Comparison of ENCODE assay signal across 1 mouse cellular context in genomic region chr2:125659823-125660536, GRCm38 (mm10).
TF ChIP-seq lines count a peak whose summit lies in the region.

No protein-coding gene starts in this region.

TF ChIP-seq in CH12.LX, 34 proteins besides CTCF, POLR2A, EP300 and RAD21:
- TF ChIP-seq MXI1 (IDR thresholded peaks at IDR 0.05; ENCODE audit: low read depth, low read length), result no peak
- peak; percentile 95 for TF ChIP-seq SMC3 (IDR thresholded peaks at IDR 0.05; ENCODE audit: low read depth, low read length)
- TF ChIP-seq ZC3H11A (IDR thresholded peaks at IDR 0.05; ENCODE audit: low read depth, low read length), result peak; percentile 86
- no peak for TF ChIP-seq RCOR1 (conservative IDR thresholded peaks at IDR 0.05; ENCODE audit: low read depth, low read length)
- no peak for TF ChIP-seq HCFC1 (IDR thresholded peaks at IDR 0.05; ENCODE audit: low read depth, low read length)
